Mouse (Mus musculus) cortical plate, adult 2 months (tissue): ENCODE results near the gene Cnih3. TPM values are rescaled to one million over a fixed set of nuclear protein-coding genes. Genes with fewer than 3 reads are reported as not detected.
A peak's percentile ranks its signal among the peaks of the same experiment; 100 is the strongest.

Experiments
- H3K27ac ChIP-seq: fragments of 200-500 bp; 2 replicates; pipeline ENCODE4 v1.5.1; 2012; ENCODE audit warnings: low read length, control low read depth, inconsistent platforms; ENCODE audit not compliant: insufficient read depth
- H3K4me1 ChIP-seq: fragments of 200-500 bp; 2 replicates; pipeline ENCODE4 v1.6.1; 2011; ENCODE audit warnings: low read length; ENCODE audit not compliant: control insufficient read depth, insufficient read depth
- H3K4me3 ChIP-seq: fragments of 200-500 bp; 2 replicates; pipeline ENCODE4 v1.5.1; 2011; ENCODE audit warnings: mild to moderate bottlenecking, low read length, control low read depth; ENCODE audit not compliant: insufficient read depth
- CTCF ChIP-seq: fragments of 200-500 bp; IDR thresholded peaks from 2 replicates; pipeline ENCODE4 v1.5.1; 2011; ENCODE audit warnings: mild to moderate bottlenecking, control low read depth, low read length; ENCODE audit not compliant: insufficient read depth; ENCODE audit errors: extremely low read depth
- POLR2A ChIP-seq: fragments of 200-500 bp; IDR thresholded peaks from 2 replicates; pipeline ENCODE4 v1.6.1; 2011; ENCODE audit warnings: mild to moderate bottlenecking, low read length, control low read depth; ENCODE audit not compliant: insufficient read depth; ENCODE audit errors: extremely low read depth
- polyA plus RNA-seq: library from polyadenylated mRNA; depleted of rRNA; stranded (reverse); fragments of >200 nt; gene quantifications from 2 replicates; pipeline ENCODE4 v1.2.3, GENCODE M21; 2012

The Cnih3 gene
- polyA plus RNA-seq, 1 experiment, result 57.0 TPM

DNA sequence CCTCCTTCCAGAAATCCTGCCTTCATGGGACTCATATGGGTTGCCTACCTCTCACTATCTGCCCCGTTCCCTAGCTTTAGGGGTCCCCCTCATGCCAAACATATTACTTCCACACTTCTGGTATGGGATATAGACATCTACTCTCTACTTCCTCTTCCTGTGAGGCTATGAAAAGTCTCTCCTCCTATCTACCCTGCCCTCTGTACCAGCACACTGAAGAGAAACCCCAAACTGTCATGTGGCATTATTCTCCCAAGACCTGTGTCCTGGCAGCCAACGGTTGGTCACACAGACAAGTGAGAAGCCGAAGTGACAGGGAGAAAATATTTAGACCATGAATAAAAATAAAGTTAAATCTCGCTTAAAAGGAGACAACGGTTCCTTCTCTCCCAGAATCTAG, 92.6 kb downstream of the Cnih3 start:
- TF ChIP-seq CTCF (no peak), POLR2A (no peak)
- Histone ChIP-seq H3K4me3 (no peak overlapping the region), H3K4me1 (peaks cover 9% of the 10 kb centered on the region; the same call in 1 of the 2 replicates)

DNA sequence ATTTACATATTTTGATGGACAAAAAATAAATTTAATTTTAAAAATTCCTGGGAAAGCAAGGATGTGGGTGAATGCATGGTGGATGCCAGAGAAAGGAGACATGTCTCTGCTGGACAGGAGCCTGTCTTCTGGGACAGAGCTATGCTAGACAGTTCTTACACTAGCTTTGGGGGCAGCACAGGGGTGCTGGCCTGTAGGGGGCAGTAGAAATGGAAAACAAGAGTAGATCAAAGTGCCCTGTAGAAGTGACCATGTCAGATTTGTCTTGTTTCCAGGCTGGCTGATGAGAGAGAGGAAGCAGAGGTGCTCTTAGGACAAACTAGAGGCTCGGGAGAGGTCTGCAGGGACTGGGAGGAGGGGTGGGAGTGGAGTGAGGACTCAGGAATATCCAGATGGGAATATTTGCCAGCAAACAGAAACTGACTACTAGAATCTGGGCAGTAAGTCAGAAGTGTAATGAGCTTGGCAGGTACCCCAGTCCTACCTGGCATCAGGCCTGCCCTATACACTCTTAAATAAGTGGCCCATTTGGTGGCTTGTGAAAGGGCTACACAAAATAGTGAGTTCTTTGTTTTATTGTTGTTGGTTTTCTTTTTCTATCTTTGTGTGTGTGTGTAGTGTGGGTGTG, 93.3 kb downstream of the Cnih3 start:
- H3K4me1 ChIP-seq, result peaks cover 7% of the 10 kb centered on the region; the same call in 1 of the 2 replicates
- H3K4me3 ChIP-seq, result no peak overlapping the region
- no peak overlapping the region for H3K27ac ChIP-seq
- TF ChIP-seq CTCF, result no peak
- TF ChIP-seq POLR2A, result no peak

More for the DNA sequence above, 92.6 kb downstream of the Cnih3 start:
- no peak overlapping the region for H3K27ac ChIP-seq

DNA sequence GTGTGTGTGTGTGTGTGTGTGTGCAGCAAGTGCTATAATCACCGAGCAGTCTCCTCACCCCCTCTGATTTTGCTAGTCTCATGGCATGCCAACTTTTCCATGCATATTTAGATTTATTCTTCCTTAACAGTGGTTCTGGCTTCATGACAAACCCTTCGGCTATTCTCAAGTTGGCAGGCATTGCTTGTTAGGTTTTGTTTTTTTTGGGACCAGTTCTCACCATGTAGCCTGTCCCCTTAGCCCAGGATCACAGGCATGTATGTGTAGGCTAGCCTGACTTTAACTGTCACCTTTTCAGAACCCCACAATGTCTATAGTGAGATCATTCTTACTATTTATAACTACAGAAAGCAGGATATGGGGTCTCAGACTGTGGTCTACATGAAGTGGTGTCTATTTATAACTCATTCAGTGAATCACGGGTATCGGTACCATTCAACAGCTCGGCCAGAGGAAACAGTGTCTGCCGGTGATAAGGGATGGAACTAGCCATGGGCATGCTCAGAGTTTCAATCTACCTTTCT, 94.2 kb downstream of the Cnih3 start:
- TF ChIP-seq CTCF, result no peak
- TF ChIP-seq POLR2A, result no peak
- Histone ChIP-seq H3K27ac (peak overlapping the region; percentile 48; the same call in 1 of the 2 replicates), H3K4me3 (no peak overlapping the region), H3K4me1 (peaks cover 6% of the 10 kb centered on the region; the same call in 1 of the 2 replicates)

DNA sequence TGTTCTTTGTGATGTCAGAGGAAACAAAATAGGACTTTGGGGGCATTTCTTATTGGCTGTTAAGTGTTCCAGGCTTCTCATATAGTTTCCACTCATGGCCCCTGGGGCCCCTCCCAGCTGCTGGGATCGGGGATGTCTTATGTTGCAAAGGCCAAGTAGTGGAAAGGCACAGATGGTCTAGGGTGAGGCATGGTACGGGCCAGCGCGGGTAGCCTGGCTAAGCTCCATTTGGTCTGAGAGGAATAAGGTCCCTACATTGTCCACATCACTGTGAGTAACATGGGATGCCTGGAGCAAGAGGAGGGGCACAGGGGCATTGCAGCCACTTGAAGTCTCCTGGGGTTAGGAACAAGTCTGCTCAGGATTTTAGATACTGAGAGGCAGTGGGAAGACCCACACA, 95.1 kb downstream of the Cnih3 start:
- no peak overlapping the region for H3K4me3 ChIP-seq
- H3K27ac ChIP-seq, result 0 out of 2 replicates have a peak overlapping the region, but pooled peaks have one; percentile 22
- H3K4me1 ChIP-seq, result peaks cover 6% of the 10 kb centered on the region; the same call in 1 of the 2 replicates
- TF ChIP-seq CTCF (no peak), POLR2A (no peak)

DNA sequence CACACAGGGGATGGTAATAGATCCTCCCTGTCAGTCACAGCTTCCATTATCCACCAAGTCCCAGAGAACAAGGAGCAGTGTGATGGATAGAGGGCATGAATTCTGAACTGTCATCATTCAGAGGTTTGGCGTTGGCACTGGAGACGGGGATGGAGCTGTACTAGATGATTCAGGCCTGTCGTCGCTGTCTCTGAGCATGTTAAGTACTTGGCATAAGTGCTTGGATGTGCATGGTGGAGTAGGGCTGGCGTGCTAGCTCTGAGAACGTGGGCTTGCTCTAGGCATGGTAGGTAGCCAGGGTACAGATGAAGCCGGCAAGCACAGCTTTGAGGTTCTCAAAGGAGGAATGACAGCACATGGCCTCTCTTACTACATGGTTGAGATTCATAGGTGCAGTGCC, 95.6 kb downstream of the Cnih3 start:
- TF ChIP-seq CTCF, result no peak
- TF ChIP-seq POLR2A, result no peak
- Histone ChIP-seq H3K4me3 (no peak overlapping the region), H3K4me1 (peaks cover 6% of the 10 kb centered on the region; the same call in 1 of the 2 replicates), H3K27ac (0 out of 2 replicates have a peak overlapping the region, but pooled peaks have one; percentile 22)

DNA sequence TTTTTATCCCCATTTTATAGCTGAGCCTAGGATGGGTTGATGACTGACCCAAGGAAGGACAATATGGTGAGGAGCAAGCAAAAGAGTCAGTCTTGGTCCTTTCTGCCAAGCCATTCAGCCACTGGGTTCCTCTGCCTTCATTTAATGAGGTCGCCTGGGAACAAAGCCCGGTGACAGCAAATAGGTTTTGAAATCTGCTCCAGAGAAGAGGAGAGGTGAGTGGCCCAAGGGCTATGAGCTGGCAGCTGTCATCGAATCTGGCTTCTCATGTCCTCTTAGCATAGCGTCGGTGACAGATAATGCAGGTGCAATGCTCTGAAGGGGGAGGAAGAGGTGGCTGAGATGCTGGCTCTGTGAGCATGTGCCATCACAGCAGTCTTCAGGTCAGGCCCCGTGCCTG, 100.7 kb downstream of the Cnih3 start:
- Histone ChIP-seq H3K27ac (no peak overlapping the region), H3K4me3 (no peak overlapping the region)
- TF ChIP-seq CTCF (no peak), POLR2A (no peak)

DNA sequence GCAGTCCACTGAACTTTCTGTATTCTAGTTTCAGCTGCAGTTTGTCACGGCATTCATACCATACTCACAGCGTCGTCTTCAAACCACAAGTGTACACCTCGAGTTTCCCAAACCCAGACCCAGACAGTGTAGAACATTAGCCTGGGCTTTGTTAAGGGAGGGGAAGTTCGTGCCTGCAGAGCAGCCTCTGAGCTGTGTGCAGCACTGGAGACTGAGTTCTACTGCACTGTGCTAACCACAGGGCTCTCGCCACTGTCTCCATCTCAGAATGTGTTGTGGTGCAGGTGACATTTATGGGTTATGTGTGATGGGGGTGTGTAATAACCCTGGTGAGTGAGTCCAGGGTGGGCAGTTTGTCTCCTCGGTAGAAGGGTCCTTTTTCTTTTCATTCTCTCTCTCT, 104.5 kb downstream of the Cnih3 start:
- peaks cover 4% of the 10 kb centered on the region for H3K4me1 ChIP-seq
- TF ChIP-seq CTCF (no peak), POLR2A (no peak)

More for the DNA sequence above, 100.7 kb downstream of the Cnih3 start:
- no peaks in the 10 kb centered on the region for H3K4me1 ChIP-seq

DNA sequence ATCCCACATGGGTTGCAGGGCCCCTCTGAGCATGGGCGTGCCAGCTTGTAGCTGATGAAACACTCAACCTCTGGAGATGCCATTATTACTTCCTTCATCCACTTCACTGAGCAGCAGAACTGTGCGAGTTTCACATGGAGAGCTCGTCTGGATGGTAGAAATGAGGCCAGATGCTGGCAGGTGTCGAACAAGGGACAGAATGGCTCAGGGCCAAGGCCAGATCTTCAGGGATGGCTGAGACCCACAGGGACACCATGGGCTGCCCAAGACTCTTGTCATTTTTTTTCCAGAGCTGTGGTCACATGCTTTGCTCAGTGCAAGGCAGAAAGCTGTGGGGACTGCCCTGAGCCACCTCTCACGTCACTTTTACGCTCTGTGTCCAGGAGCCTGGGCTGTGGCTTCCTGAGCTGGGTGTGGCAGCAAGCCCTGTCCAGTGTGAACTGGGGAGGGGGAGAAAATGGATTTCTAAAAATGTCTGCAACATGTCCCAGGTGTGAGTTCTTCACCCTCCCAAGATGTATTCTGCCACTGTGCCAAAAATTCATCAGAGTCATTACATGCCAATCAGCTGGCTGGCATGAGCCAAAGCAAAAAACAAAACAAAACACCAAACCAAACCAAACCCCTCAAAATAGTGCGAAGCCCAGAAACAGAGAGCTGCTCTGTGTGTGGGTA, 107.1 kb downstream of the Cnih3 start:
- Histone ChIP-seq H3K4me3 (no peak overlapping the region), H3K27ac (peak overlapping the region; percentile 12; the same call in 1 of the 2 replicates), H3K4me1 (peaks cover 8% of the 10 kb centered on the region)
- TF ChIP-seq CTCF (no peak), POLR2A (no peak)

More for the DNA sequence above, 104.5 kb downstream of the Cnih3 start:
- no peak overlapping the region for H3K27ac ChIP-seq
- no peak overlapping the region for H3K4me3 ChIP-seq

DNA sequence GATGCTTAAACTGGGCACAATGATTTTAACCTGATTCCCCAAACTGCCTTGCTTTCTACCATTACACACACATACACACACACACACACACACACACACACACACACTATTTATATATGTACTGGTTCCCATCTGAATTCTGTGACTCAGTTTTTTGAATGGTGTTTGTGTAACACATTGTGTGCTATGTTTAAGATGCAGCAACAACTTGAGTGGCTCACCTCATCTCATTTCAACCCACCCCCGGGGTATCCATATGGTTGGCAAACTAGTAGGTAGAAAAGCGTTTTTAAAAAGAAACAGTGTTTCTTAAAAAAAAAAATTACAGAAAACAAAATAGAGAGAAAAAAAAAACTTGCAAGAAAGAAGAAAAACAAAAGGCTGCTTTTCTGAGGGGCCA, 107.9 kb downstream of the Cnih3 start:
- Histone ChIP-seq H3K4me3 (no peak overlapping the region), H3K4me1 (peaks cover 8% of the 10 kb centered on the region), H3K27ac (no peak overlapping the region)
- TF ChIP-seq CTCF, result no peak
- TF ChIP-seq POLR2A, result no peak
